Mouse (Mus musculus) bone marrow, adult 2 months (tissue): ENCODE measurements at regions not wholly inside any gene's neighbourhood (a gene's known extent, or its start where the extent isn't known, plus 50 kb on each side); places are given as distances from the start of the nearest gene placed in this dataset.

Experiments used
- CTCF ChIP-seq: fragments of 200-500 bp; IDR thresholded peaks from 2 replicates; pipeline ENCODE4 v1.5.1; 2011; ENCODE audit warnings: low read length, control low read depth; ENCODE audit not compliant: control insufficient read depth, insufficient read depth
- POLR2A ChIP-seq: fragments of 200-500 bp; IDR thresholded peaks from 2 replicates; pipeline ENCODE4 v1.6.1; 2011; ENCODE audit warnings: low read depth, mild to moderate bottlenecking, control low read depth, low read length, borderline replicate concordance; ENCODE audit not compliant: control insufficient read depth

GRCm38 (mm10) chr16:76855797-76856196 is 157.7 kb upstream of the Usp25 start:
- TF ChIP-seq CTCF (no peak), POLR2A (no peak)
